Mouse (Mus musculus): ENCODE results near the gene Cdc42ep2. TPM values are rescaled to one million over a fixed set of nuclear protein-coding genes. Genes with fewer than 3 reads are reported as not detected.

Gene Cdc42ep2
- polyA plus RNA-seq, 1 experiment: 16.2 TPM

- TF ChIP-seq TCF12 (IDR thresholded peaks at IDR 0.05; ENCODE audit: insufficient read depth, poor library complexity, severe bottlenecking) (no peak), USF1 (IDR thresholded peaks at IDR 0.05; ENCODE audit: low read depth) (no peak), MAX (IDR thresholded peaks at IDR 0.05; ENCODE audit: low read depth) (no peak), TCF3 (IDR thresholded peaks at IDR 0.05; ENCODE audit: insufficient read length, low read depth) (no peak), POLR2AphosphoS2 (IDR thresholded peaks at IDR 0.05; ENCODE audit: insufficient read length, low read depth) (no peak), E2F4 (IDR thresholded peaks at IDR 0.05; ENCODE audit: insufficient read depth) (no peak), POLR2A (IDR thresholded peaks at IDR 0.05; ENCODE audit: insufficient read length, low read depth) (no peak), MYOD1 (IDR thresholded peaks at IDR 0.05; ENCODE audit: control insufficient read depth in 1 of 3, insufficient read length in 2 of 3, low read depth in 2 of 3) (no peak), REST (IDR thresholded peaks at IDR 0.05; ENCODE audit: insufficient read depth, insufficient read length) (no peak), CEBPB (IDR thresholded peaks at IDR 0.05; ENCODE audit: insufficient read depth, poor library complexity, severe bottlenecking) (no peak), MYOG (IDR thresholded peaks at IDR 0.05; ENCODE audit: control insufficient read depth in 1 of 3, insufficient read depth in 1 of 3, insufficient read length in 2 of 3, low read depth in 2 of 3) (no peak), SRF (IDR thresholded peaks at IDR 0.05; ENCODE audit: control insufficient read depth, insufficient read length, low read depth) (no peak)
- no peak overlapping the region for H3ac ChIP-seq (ENCODE audit: control insufficient read depth, insufficient read length)
- no peaks in the 10 kb centered on the region for H3K27me3 ChIP-seq (ENCODE audit: control insufficient read depth, insufficient read depth, insufficient read length)
- peaks cover 11% of the 10 kb centered on the region for H3K36me3 ChIP-seq (ENCODE audit: control insufficient read depth, insufficient read depth)
- H3K4me3 ChIP-seq: no peak overlapping the region
- peaks cover 24% of the 10 kb centered on the region for H3K79me2 ChIP-seq (ENCODE audit: control insufficient read depth, insufficient read depth)
- H3K4me2 ChIP-seq (ENCODE audit: low read depth): no peak overlapping the region
These were observed 51.6 kb downstream of the Cdc42ep2 start for GRCm38 (mm10) chr19:5872931-5873556.

- Histone ChIP-seq H3K4me2 (ENCODE audit: low read depth) (no peak overlapping the region), H3K79me2 (ENCODE audit: control insufficient read depth, insufficient read depth) (peaks cover 24% of the 10 kb centered on the region), H3K4me3 (no peak overlapping the region), H3K27me3 (ENCODE audit: control insufficient read depth, insufficient read depth, insufficient read length) (no peaks in the 10 kb centered on the region), H3K36me3 (ENCODE audit: control insufficient read depth, insufficient read depth) (peaks cover 11% of the 10 kb centered on the region), H3ac (ENCODE audit: control insufficient read depth, insufficient read length) (no peak overlapping the region)
- TF ChIP-seq REST (IDR thresholded peaks at IDR 0.05; ENCODE audit: insufficient read depth, insufficient read length): no peak
- TF ChIP-seq USF1 (IDR thresholded peaks at IDR 0.05; ENCODE audit: low read depth): no peak
- no peak for TF ChIP-seq TCF3 (IDR thresholded peaks at IDR 0.05; ENCODE audit: insufficient read length, low read depth)
- no peak for TF ChIP-seq E2F4 (IDR thresholded peaks at IDR 0.05; ENCODE audit: insufficient read depth)
- TF ChIP-seq MAX (IDR thresholded peaks at IDR 0.05; ENCODE audit: low read depth): no peak
- no peak for TF ChIP-seq SRF (IDR thresholded peaks at IDR 0.05; ENCODE audit: control insufficient read depth, insufficient read length, low read depth)
- no peak for TF ChIP-seq MYOD1 (IDR thresholded peaks at IDR 0.05; ENCODE audit: control insufficient read depth in 1 of 3, insufficient read length in 2 of 3, low read depth in 2 of 3)
- TF ChIP-seq POLR2AphosphoS2 (IDR thresholded peaks at IDR 0.05; ENCODE audit: insufficient read length, low read depth): no peak
- TF ChIP-seq POLR2A (IDR thresholded peaks at IDR 0.05; ENCODE audit: insufficient read length, low read depth): no peak
- TF ChIP-seq TCF12 (IDR thresholded peaks at IDR 0.05; ENCODE audit: insufficient read depth, poor library complexity, severe bottlenecking): no peak
- no peak for TF ChIP-seq CEBPB (IDR thresholded peaks at IDR 0.05; ENCODE audit: insufficient read depth, poor library complexity, severe bottlenecking)
- TF ChIP-seq MYOG (IDR thresholded peaks at IDR 0.05; ENCODE audit: control insufficient read depth in 1 of 3, insufficient read depth in 1 of 3, insufficient read length in 2 of 3, low read depth in 2 of 3): no peak
These were observed 52.1 kb downstream of the Cdc42ep2 start for GRCm38 (mm10) chr19:5872528-5872927.

GRCm38 (mm10) chr19:5871683-5872082 lies 52.9 kb downstream of the Cdc42ep2 start:
- Histone ChIP-seq H3K79me2 (ENCODE audit: control insufficient read depth, insufficient read depth) (peaks cover 24% of the 10 kb centered on the region), H3K27me3 (ENCODE audit: control insufficient read depth, insufficient read depth, insufficient read length) (no peaks in the 10 kb centered on the region), H3K36me3 (ENCODE audit: control insufficient read depth, insufficient read depth) (peaks cover 11% of the 10 kb centered on the region), H3K4me3 (no peak overlapping the region), H3ac (ENCODE audit: control insufficient read depth, insufficient read length) (no peak overlapping the region), H3K4me2 (ENCODE audit: low read depth) (peak overlapping the region; percentile 34)
- TF ChIP-seq TCF12 (IDR thresholded peaks at IDR 0.05; ENCODE audit: insufficient read depth, poor library complexity, severe bottlenecking): no peak
- TF ChIP-seq TCF3 (IDR thresholded peaks at IDR 0.05; ENCODE audit: insufficient read length, low read depth): no peak
- TF ChIP-seq REST (IDR thresholded peaks at IDR 0.05; ENCODE audit: insufficient read depth, insufficient read length): no peak
- no peak for TF ChIP-seq POLR2AphosphoS2 (IDR thresholded peaks at IDR 0.05; ENCODE audit: insufficient read length, low read depth)
- no peak for TF ChIP-seq SRF (IDR thresholded peaks at IDR 0.05; ENCODE audit: control insufficient read depth, insufficient read length, low read depth)
- TF ChIP-seq CEBPB (IDR thresholded peaks at IDR 0.05; ENCODE audit: insufficient read depth, poor library complexity, severe bottlenecking): no peak
- TF ChIP-seq MAX (IDR thresholded peaks at IDR 0.05; ENCODE audit: low read depth): no peak
- TF ChIP-seq MYOD1 (IDR thresholded peaks at IDR 0.05; ENCODE audit: control insufficient read depth in 1 of 3, insufficient read length in 2 of 3, low read depth in 2 of 3): no peak
- no peak for TF ChIP-seq POLR2A (IDR thresholded peaks at IDR 0.05; ENCODE audit: insufficient read length, low read depth)
- no peak for TF ChIP-seq USF1 (IDR thresholded peaks at IDR 0.05; ENCODE audit: low read depth)
- no peak for TF ChIP-seq MYOG (IDR thresholded peaks at IDR 0.05; ENCODE audit: control insufficient read depth in 1 of 3, insufficient read depth in 1 of 3, insufficient read length in 2 of 3, low read depth in 2 of 3)
- TF ChIP-seq E2F4 (IDR thresholded peaks at IDR 0.05; ENCODE audit: insufficient read depth): no peak

- peaks cover 11% of the 10 kb centered on the region for H3K36me3 ChIP-seq (ENCODE audit: control insufficient read depth, insufficient read depth)
- peaks cover 24% of the 10 kb centered on the region for H3K79me2 ChIP-seq (ENCODE audit: control insufficient read depth, insufficient read depth)
- no peaks in the 10 kb centered on the region for H3K27me3 ChIP-seq (ENCODE audit: control insufficient read depth, insufficient read depth, insufficient read length)
- no peak overlapping the region for H3ac ChIP-seq (ENCODE audit: control insufficient read depth, insufficient read length)
- no peak overlapping the region for H3K4me3 ChIP-seq
- TF ChIP-seq POLR2A (IDR thresholded peaks at IDR 0.05; ENCODE audit: insufficient read length, low read depth) (no peak), CEBPB (IDR thresholded peaks at IDR 0.05; ENCODE audit: insufficient read depth, poor library complexity, severe bottlenecking) (no peak), USF1 (IDR thresholded peaks at IDR 0.05; ENCODE audit: low read depth) (no peak), SRF (IDR thresholded peaks at IDR 0.05; ENCODE audit: control insufficient read depth, insufficient read length, low read depth) (no peak), REST (IDR thresholded peaks at IDR 0.05; ENCODE audit: insufficient read depth, insufficient read length) (no peak), MAX (IDR thresholded peaks at IDR 0.05; ENCODE audit: low read depth) (no peak), TCF3 (IDR thresholded peaks at IDR 0.05; ENCODE audit: insufficient read length, low read depth) (no peak), TCF12 (IDR thresholded peaks at IDR 0.05; ENCODE audit: insufficient read depth, poor library complexity, severe bottlenecking) (no peak), MYOD1 (IDR thresholded peaks at IDR 0.05; ENCODE audit: control insufficient read depth in 1 of 3, insufficient read length in 2 of 3, low read depth in 2 of 3) (no peak), E2F4 (IDR thresholded peaks at IDR 0.05; ENCODE audit: insufficient read depth) (no peak), POLR2AphosphoS2 (IDR thresholded peaks at IDR 0.05; ENCODE audit: insufficient read length, low read depth) (no peak)
- H3K4me2 ChIP-seq (ENCODE audit: low read depth): peak overlapping the region; percentile 24
These were observed 53.3 kb downstream of the Cdc42ep2 start for GRCm38 (mm10) chr19:5871273-5871672.
